Mouse (Mus musculus): ENCODE results near the gene Rd3.

Rd3 gene

GRCm38 (mm10) chr1:191963948-191964772 lies 13.0 kb upstream of the Rd3 start:
- in situ Hi-C loops (cut with MboI; ENCODE audit: low sequenced_read_pairs), result no loop called here

GRCm38 (mm10) chr1:191964773-191965481 lies 12.2 kb upstream of the Rd3 start:
- in situ Hi-C loops (cut with MboI; ENCODE audit: low sequenced_read_pairs), result no loop called here

GRCm38 (mm10) chr1:191969939-191970338 lies 7.2 kb upstream of the Rd3 start:
- in situ Hi-C loops (cut with MboI; ENCODE audit: low sequenced_read_pairs), result no loop called here

- in situ Hi-C loops (cut with MboI; ENCODE audit: low sequenced_read_pairs), result no loop called here
Measured at GRCm38 (mm10) chr1:191974509-191975405, 2.4 kb upstream of the Rd3 start.

GRCm38 (mm10) chr1:191981426-191982102 lies 4.4 kb downstream of the Rd3 start:
- in situ Hi-C loops (cut with MboI; ENCODE audit: low sequenced_read_pairs), result no loop called here

GRCm38 (mm10) chr1:191986674-191987480 lies 9.7 kb downstream of the Rd3 start:
- in situ Hi-C loops (cut with MboI; ENCODE audit: low sequenced_read_pairs), result no loop called here

- in situ Hi-C loops (cut with MboI; ENCODE audit: low sequenced_read_pairs), result no loop called here
Measured at GRCm38 (mm10) chr1:191987481-191987769, 10.3 kb downstream of the Rd3 start.

GRCm38 (mm10) chr1:191988646-191989045 lies 11.5 kb downstream of the Rd3 start:
- in situ Hi-C loops (cut with MboI; ENCODE audit: low sequenced_read_pairs), result no loop called here

GRCm38 (mm10) chr1:191989060-191989459 lies 11.9 kb downstream of the Rd3 start:
- in situ Hi-C loops (cut with MboI; ENCODE audit: low sequenced_read_pairs), result no loop called here

- in situ Hi-C loops (cut with MboI; ENCODE audit: low sequenced_read_pairs), result no loop called here
Measured at GRCm38 (mm10) chr1:191989994-191990393, 12.8 kb downstream of the Rd3 start.

GRCm38 (mm10) chr1:191992040-191992780 lies 15.0 kb downstream of the Rd3 start:
- in situ Hi-C loops (cut with MboI; ENCODE audit: low sequenced_read_pairs), result no loop called here

- in situ Hi-C loops (cut with MboI; ENCODE audit: low sequenced_read_pairs), result no loop called here
Measured at GRCm38 (mm10) chr1:191994476-191994875, 17.3 kb downstream of the Rd3 start.

- in situ Hi-C loops (cut with MboI; ENCODE audit: low sequenced_read_pairs), result no loop called here
Measured at GRCm38 (mm10) chr1:191995488-191995887, 18.3 kb downstream of the Rd3 start.

GRCm38 (mm10) chr1:191995916-191996315 lies 18.7 kb downstream of the Rd3 start:
- in situ Hi-C loops (cut with MboI; ENCODE audit: low sequenced_read_pairs), result no loop called here

- in situ Hi-C loops (cut with MboI; ENCODE audit: low sequenced_read_pairs), result no loop called here
Measured at GRCm38 (mm10) chr1:191996621-191997185, 19.5 kb downstream of the Rd3 start.

GRCm38 (mm10) chr1:191999022-191999421 lies 21.9 kb downstream of the Rd3 start:
- in situ Hi-C loops (cut with MboI; ENCODE audit: low sequenced_read_pairs), result no loop called here

Measured in CH12F3 (cell line).